Mouse (Mus musculus) forebrain, postnatal 0 days (tissue): ENCODE results near the gene Tubb4a. TPM values are rescaled to one million over a fixed set of nuclear protein-coding genes. Genes with fewer than 3 reads are reported as not detected.
A peak's percentile ranks its signal among the peaks of the same experiment; 100 is the strongest.

Source experiments
- ATAC-seq: fragments of 200-750 bp; cut with Nextera tagmentation; 2 replicates; pipeline ENCODE4 v1.8.0; 2017; ENCODE audit warnings: mild to moderate bottlenecking, moderate library complexity
- DNase-seq: peaks from one replicate; pipeline ENCODE4 v3.0.0-alpha.2; 2015
- H3K27ac ChIP-seq: fragments of 300-500 bp; sonication (generic); 2 replicates; pipeline ENCODE4 v1.5.1; 2014; ENCODE audit warnings: low read depth, mild to moderate bottlenecking, antibody characterized with exemption, low read length, moderate library complexity, mixed read lengths
- H3K27me3 ChIP-seq: fragments of 300-500 bp; sonication (generic); 2 replicates; pipeline ENCODE4 v1.6.1; 2014; ENCODE audit warnings: mild to moderate bottlenecking, low read length, mixed read lengths; ENCODE audit not compliant: insufficient read depth
- H3K36me3 ChIP-seq: fragments of 300-500 bp; sonication (generic); 2 replicates; pipeline ENCODE4 v1.6.1; 2014; ENCODE audit warnings: mild to moderate bottlenecking, moderate library complexity; ENCODE audit not compliant: insufficient read depth
- H3K4me1 ChIP-seq: fragments of 300-500 bp; sonication (generic); 2 replicates; pipeline ENCODE4 v1.6.1; 2014; ENCODE audit warnings: antibody characterized with exemption; ENCODE audit not compliant: insufficient read depth
- H3K4me2 ChIP-seq: fragments of 300-500 bp; sonication (generic); 2 replicates; pipeline ENCODE4 v1.6.1; 2014; ENCODE audit warnings: low read depth, mild to moderate bottlenecking, moderate library complexity
- H3K4me3 ChIP-seq: fragments of 300-500 bp; sonication (generic); 2 replicates; pipeline ENCODE4 v1.5.1; 2014; ENCODE audit warnings: low read depth, low read length, mixed read lengths
- H3K9ac ChIP-seq: fragments of 300-500 bp; sonication (generic); 2 replicates; pipeline ENCODE4 v1.6.1; 2014; ENCODE audit warnings: mild to moderate bottlenecking
- H3K9me3 ChIP-seq: fragments of 300-500 bp; sonication (generic); 2 replicates; pipeline ENCODE4 v1.6.1; 2016; ENCODE audit warnings: low read length
- CTCF ChIP-seq: sonication (generic); IDR thresholded peaks from 2 replicates; pipeline ENCODE4 v1.5.1; 2016; ENCODE audit warnings: antibody characterized with exemption, control low read depth, low read depth
- WGBS: fragments of 180-500 bp; shearing (Covaris S2); extraction: QIAGEN DNeasy Blood & Tissue Kit; methylation state at CpG from one replicate; pipeline ENCODE4 v1.1.7; 2014; 5-methylcytosine and 5-hydroxymethylcytosine counted together
- polyA plus RNA-seq: library from polyadenylated mRNA; unstranded; fragments of >200 nt; fragmentation: Nextera tagmentation; extraction: Ambion mirVana; gene quantifications from 2 replicates; pipeline ENCODE4 v1.2.1, GENCODE M21; 2015
- total RNA-seq: library from RNA; depleted of rRNA; stranded (reverse); fragments of >200 nt; gene quantifications from 2 replicates; pipeline ENCODE4 v1.2.3, GENCODE M21; 2014

Tubb4a gene
- total and polyA plus RNA-seq, 2 experiments from 2014 or later, result 157 to 453 TPM

- ATAC-seq, result no peak
Measured at GRCm38 (mm10) chr17:57108666-57109171, 21.1 kb upstream of the Tubb4a start.

GRCm38 (mm10) chr17:57108040-57108665 is 20.6 kb upstream of the Tubb4a start:
- no peaks in the 10 kb centered on the region for H3K9me3 ChIP-seq
- no peak for TF ChIP-seq CTCF
- H3K36me3 ChIP-seq, result no peaks in the 10 kb centered on the region
- no peak overlapping the region for H3K4me2 ChIP-seq
- no peak for ATAC-seq
- H3K4me1 ChIP-seq, result 0 out of 2 replicates have a peak, but pooled peaks cover 5% of the 10 kb centered on the region
- no peak overlapping the region for H3K4me3 ChIP-seq
- no peak overlapping the region for H3K27ac ChIP-seq
- H3K27me3 ChIP-seq, result no peaks in the 10 kb centered on the region
- DNase-seq, result no peak
- no peak overlapping the region for H3K9ac ChIP-seq
- WGBS, result 86% methylated on average over 7 of the region's 7 CpGs

More at GRCm38 (mm10) chr17:57108666-57109171, 21.1 kb upstream of the Tubb4a start:
- Histone ChIP-seq H3K9me3 (no peaks in the 10 kb centered on the region), H3K36me3 (no peaks in the 10 kb centered on the region), H3K4me1 (0 out of 2 replicates have a peak, but pooled peaks cover 5% of the 10 kb centered on the region), H3K4me2 (no peak overlapping the region), H3K27ac (no peak overlapping the region), H3K9ac (no peak overlapping the region), H3K27me3 (no peaks in the 10 kb centered on the region), H3K4me3 (no peak overlapping the region)
- no peak for TF ChIP-seq CTCF
- no peak for DNase-seq
- 63% methylated on average over 5 of the region's 5 CpGs for WGBS

GRCm38 (mm10) chr17:57107064-57107463 is 19.5 kb upstream of the Tubb4a start:
- Histone ChIP-seq H3K4me1 (0 out of 2 replicates have a peak, but pooled peaks cover 5% of the 10 kb centered on the region), H3K4me3 (no peak overlapping the region), H3K4me2 (no peak overlapping the region), H3K9ac (no peak overlapping the region), H3K27me3 (no peaks in the 10 kb centered on the region), H3K36me3 (no peaks in the 10 kb centered on the region; the same call in 1 of the 2 replicates), H3K27ac (no peak overlapping the region), H3K9me3 (no peaks in the 10 kb centered on the region)
- WGBS, result 94% methylated on average over 5 of the region's 5 CpGs
- ATAC-seq (no peak), DNase-seq (no peak)
- no peak for TF ChIP-seq CTCF

- Histone ChIP-seq H3K27me3 (no peaks in the 10 kb centered on the region), H3K4me2 (peak overlapping the region; percentile 76), H3K27ac (no peak overlapping the region), H3K4me3 (peak overlapping the region; percentile 74), H3K9me3 (no peaks in the 10 kb centered on the region), H3K36me3 (no peaks in the 10 kb centered on the region; the same call in 1 of the 2 replicates), H3K9ac (peak overlapping the region; percentile 72), H3K4me1 (0 out of 2 replicates have a peak, but pooled peaks cover 5% of the 10 kb centered on the region)
- TF ChIP-seq CTCF, result no peak
- WGBS, result 4% methylated on average over 9 of the region's 9 CpGs
- DNase-seq (no peak), ATAC-seq (peak; percentile 9; the same call in 1 of the 2 replicates)
Measured at GRCm38 (mm10) chr17:57106035-57106368, 18.4 kb upstream of the Tubb4a start.

- H3K36me3 ChIP-seq, result no peaks in the 10 kb centered on the region; the same call in 1 of the 2 replicates
- DNase-seq (peak; percentile 65), ATAC-seq (peak; percentile 80)
- 0 out of 2 replicates have a peak, but pooled peaks cover 5% of the 10 kb centered on the region for H3K4me1 ChIP-seq
- peak within 1 kb of the TSS; percentile 72 for H3K9ac ChIP-seq
- 2% methylated on average over 56 of the region's 61 CpGs for WGBS
- TF ChIP-seq CTCF, result no peak
- H3K27me3 ChIP-seq, result no peaks in the 10 kb centered on the region
- no peaks in the 10 kb centered on the region for H3K9me3 ChIP-seq
- H3K27ac ChIP-seq, result peak within 1 kb of the TSS; percentile 52; the same call in 1 of the 2 replicates
- H3K4me3 ChIP-seq, result peak within 1 kb of the TSS; percentile 74
- peak within 1 kb of the TSS; percentile 76 for H3K4me2 ChIP-seq
Measured at GRCm38 (mm10) chr17:57105181-57106034, 17.8 kb upstream of the Tubb4a start, which contains the start of gene Tnfsf9. TSS of gene Tnfsf9 (plus strand) at chr17:57105325.

GRCm38 (mm10) chr17:57104496-57104895 is 16.9 kb upstream of the Tubb4a start:
- Histone ChIP-seq H3K27ac (no peak overlapping the region), H3K27me3 (no peaks in the 10 kb centered on the region), H3K36me3 (no peaks in the 10 kb centered on the region; the same call in 1 of the 2 replicates), H3K4me2 (peak overlapping the region; percentile 76), H3K4me3 (peak overlapping the region; percentile 74), H3K9me3 (no peaks in the 10 kb centered on the region), H3K4me1 (0 out of 2 replicates have a peak, but pooled peaks cover 5% of the 10 kb centered on the region), H3K9ac (peak overlapping the region; percentile 72)
- WGBS, result 41% methylated on average over 4 of the region's 4 CpGs
- DNase-seq (no peak), ATAC-seq (no peak)
- TF ChIP-seq CTCF, result no peak
